Mouse (Mus musculus): ENCODE results near the gene Nuak1.

Nuak1 gene

DNA sequence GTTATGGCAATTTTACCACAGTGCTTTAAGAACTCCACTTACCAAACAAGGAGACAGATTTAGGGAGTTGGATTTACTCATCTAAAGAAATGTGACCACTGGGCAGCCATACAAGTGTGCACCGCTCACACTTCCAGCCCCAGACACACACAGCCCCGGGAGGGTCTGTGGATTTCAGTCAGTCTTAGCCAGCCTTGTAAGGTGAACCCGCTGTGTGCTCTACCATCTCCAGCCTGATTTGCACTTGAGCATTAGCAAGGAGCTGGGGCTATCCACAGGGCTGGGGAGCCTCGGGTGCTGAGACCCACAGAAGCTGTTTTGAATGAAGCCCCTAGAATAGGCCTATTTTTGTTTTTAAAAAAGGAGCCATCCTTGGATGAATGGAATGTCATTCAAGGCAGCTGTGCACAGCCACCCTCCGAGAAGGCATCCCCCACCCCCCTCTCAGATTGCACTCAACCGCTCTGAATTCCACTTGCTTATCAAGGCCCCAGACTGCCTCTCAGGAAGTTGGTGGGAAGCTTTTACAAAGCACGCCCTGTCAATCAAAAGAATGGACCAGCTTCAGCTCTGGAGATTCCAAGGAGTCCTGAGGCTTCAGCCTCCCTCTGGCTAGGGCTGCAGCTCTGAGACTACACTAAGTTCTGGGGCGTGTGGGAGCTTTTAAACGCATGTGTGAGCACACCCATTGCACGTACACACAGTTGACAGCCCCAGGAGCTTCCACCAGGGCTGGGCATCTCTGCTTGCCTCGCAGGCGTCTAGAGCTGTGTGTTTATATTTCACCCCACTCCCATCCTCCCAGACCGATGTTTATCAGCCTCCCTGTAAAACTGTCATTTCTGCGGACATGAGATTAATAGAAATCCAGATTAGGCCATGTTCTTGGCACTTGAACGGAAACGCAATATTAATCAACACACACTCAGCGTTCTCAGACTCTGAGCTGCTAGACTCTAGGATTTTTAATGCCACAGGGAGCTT, 57.2 kb downstream of the Nuak1 start:
- no peak for DNase-seq (ENCODE audit: low read depth, low spot score)

DNA sequence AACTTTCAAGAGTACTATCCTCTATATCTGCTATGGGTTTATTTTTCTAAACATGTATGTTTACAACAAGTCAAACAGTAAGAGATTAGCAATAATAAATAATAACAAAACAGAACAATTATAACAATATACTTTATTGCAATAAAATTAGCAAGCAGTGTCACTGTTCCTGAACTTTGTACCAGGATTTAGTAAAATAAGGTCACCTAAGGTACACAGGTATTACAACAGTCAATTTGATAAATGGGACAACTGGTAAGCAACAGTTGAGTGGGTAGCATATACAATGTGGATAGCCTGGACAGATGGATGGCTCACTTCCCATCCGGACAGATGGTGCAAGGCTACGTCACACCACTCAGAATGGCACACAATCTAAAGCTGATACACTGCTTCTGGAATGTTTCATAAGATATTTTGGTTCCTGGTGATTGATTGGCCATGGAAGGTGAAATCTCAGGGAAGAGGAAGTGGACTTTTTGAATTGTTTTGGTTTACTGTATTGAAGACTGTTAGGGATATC, 59.1 kb downstream of the Nuak1 start:
- DNase-seq (ENCODE audit: low read depth, low spot score), result no peak

DNA sequence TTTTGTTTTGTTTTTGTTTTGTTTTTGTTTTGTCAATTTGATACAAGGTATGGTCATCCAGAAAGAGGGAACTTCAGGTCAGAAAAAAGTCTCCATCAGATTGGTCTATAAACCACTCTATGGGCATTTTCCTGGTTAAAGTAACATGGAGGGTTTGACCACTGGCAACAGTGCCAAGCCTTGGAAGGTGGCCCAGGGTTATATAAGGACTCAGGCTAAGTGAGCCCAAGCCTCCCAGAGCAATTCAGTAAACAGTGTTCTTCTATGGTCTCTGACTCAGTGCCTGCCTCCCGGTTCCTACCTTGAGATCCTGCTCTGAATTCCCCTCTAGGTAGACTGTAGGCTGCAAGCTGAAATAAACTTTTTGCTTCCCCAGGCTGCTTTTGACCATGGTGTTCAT, 61.0 kb downstream of the Nuak1 start:
- DNase-seq (ENCODE audit: low read depth, low spot score), result no peak

DNA sequence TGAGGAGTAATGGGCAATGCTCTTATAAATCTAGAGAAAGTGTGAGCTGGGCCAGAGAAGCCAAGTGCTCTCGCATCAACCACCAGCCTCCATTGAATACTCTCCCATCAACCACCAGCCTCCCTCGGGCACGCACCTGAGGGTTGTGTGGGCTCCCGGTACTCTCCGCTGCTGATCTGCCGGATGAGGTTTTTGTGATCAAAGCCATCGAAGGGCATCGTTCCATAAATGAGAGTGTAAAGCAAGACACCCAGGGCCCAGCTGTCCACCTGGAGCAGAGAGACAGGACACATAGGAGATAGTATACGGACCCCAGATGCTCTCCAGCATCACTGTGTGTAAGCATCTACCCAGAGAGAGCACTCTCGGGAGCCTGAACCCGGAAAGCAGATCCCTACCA, 62.4 kb downstream of the Nuak1 start:
- no peak for DNase-seq (ENCODE audit: low read depth, low spot score)

DNA sequence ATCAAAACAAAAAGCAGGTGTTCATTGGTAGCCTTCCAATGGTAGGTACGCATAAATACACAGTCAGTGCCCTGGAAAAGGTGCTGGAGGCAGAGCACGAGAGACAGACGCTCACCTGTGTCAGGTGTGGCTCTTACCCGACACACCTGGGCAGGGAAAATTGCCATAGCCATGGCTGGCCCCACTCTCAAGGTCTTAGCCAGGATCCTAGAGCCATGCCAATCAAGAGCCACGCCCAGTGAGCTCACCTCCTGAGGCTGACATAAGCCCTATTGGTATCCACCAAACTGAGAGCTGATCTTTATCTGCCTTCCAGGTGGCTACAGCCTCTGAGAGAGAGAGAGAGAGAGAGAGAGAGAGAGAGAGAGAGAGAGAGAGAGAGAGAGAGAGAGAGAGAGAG, 64.1 kb downstream of the Nuak1 start:
- no peak for DNase-seq (ENCODE audit: low read depth, low spot score)

DNA sequence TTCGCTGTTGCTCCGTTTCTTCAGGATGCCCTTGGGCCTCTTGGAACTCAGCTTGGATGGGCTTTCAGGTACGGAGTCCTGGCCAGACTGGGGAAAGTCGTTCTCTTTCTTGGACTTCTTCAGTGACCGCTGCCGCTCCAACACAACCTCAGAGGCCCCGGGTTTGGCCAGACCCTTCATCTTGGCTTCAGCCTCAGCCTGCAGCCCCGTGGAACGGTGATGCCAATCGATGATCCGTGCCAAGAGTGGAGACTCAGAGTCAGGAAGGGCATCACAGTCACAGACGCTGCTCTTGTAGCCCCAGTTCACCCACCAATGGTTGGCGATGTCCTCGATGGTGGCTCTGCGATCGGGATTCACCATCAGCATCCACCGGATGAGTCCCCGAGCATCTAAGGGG, 65.4 kb downstream of the Nuak1 start:
- DNase-seq (ENCODE audit: low read depth, low spot score), result no peak

DNA sequence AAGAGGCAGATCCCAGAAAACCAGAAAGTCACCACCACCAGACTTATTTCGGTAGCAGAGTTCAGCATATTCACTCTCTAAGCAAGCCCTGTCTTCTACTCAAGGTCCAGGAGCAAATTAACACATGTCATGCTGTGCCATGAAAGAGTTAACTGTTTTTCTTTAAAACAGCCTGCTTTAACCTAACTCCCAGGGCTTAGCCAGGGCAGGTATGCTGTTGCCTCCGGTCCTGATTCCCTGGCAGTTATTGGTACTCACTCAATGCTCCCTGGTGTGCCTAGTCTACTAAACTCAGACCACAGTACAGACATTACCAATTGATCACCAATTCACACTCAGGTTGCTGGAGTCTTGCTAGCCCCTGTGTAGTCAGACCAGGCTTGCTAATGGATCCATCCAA, 66.9 kb downstream of the Nuak1 start:
- no peak for DNase-seq (ENCODE audit: low read depth, low spot score)

DNA sequence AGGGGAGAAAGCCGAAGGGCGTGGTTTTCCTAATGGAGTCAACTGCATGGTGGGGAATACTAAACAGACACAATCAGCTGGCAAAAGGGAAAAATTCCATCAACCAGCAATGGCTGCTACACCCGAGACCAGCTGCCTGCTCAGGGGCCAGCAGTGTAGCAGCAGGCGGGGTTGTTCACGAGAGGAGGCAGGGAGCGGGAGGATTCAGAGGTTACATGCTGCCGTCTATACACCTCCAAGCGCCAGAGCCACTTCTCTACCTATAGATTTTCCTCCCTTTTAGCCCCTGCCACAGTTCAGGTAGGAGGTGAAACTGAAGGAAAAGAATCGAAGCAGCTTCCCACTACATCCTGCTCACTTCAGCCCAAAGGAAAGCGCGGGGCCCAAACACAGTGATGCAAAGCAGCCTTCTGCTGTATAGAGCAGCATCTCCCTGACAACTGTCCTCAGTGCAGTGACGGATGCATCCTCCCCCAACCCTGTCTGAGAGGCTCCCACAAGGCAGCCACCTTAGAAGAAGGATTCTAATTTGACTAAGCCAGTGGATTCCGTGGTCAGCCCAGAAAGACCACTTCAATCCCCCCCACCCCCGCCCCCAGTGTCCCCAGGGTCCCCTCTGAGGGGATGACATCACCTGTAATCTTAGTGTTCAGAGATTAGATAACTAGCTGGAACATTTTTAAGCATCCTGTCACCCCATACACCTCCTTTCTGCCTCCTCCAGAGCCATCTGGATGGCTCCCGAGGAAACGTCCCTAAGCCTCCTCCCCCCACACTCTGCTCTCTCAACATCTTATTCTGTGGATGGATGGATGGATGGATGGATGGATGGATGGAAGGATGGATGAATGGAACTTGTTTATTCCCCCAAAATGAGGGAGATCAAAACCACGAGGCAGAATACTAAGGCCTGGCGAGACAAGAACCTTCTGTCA, 68.0 kb downstream of the Nuak1 start:
- DNase-seq (ENCODE audit: low read depth, low spot score), result no peak

DNA sequence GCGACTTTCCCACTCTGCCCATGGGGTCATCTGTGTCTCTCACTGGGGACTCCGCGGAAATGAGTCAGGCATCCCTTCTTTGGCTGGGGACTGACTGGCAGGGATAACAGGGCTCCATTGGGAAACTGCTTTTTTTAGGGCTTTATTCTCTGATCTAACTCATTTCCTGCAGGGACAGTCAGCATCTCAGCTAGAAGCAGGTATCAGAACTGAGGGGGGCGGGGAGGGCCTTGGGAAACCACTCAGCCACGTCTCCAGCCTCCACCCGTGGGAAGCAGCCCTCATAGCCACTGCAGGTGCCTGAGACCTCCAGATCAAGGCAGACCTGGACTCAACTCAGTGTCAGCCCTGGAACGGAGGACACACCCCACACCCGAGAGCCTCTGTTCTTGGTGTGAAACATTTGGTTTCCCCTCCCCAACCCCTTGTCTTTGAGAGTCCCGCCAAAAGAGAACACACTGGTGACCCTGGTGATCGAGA, 68.7 kb downstream of the Nuak1 start:
- DNase-seq (ENCODE audit: low read depth, low spot score), result no peak

DNA sequence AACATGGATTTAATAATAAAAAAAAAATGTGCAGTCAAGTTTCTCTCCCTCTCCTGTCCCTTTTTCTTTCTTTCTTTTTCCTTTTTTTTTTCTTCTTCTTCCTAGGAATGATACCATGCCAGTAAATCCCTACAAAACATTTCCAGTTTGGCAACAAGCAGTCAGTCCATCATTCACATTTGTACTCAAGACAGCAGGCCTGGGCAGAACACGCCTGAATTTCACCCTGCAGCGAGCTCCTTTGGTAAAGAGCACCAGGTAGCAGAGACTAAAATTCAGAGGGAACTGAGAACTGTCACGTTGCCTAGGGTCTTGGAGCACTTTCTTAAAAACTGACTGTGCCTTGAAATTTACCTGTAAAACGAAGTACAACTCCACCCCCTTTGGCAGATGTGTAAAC, 69.2 kb downstream of the Nuak1 start:
- DNase-seq (ENCODE audit: low read depth, low spot score), result no peak

DNA sequence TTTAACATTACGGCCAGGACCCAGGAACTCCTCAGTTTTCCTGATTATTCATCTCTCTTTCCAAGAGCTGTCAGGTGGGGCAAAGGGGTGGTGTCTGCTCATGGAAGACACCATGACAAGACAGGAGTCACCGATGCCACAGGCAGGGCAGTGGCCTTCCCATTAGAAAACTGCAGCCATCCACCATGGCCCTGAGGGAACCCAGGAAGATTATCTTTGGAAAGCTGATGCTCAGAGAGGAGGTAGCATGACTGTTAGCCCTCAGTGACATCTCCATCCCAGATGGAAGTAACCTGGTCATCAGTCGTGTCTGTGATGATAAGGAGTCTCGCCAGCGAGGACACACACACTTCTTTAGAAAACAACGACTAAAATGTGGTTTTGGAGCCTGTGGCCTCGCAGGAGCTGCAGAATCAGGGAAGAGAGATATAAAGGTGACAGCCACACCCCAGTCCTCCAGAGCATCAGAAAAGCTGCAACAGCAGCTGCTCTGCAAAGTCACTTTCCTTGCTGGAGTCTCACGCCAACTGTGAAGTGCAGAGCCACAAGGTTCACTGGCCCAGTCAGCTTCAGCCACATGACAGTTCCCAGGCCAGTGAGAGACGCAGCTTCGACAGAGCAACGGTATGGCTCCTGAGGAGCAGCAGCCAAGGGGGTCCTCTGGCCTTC, 70.6 kb downstream of the Nuak1 start:
- no peak for DNase-seq (ENCODE audit: low read depth, low spot score)

DNA sequence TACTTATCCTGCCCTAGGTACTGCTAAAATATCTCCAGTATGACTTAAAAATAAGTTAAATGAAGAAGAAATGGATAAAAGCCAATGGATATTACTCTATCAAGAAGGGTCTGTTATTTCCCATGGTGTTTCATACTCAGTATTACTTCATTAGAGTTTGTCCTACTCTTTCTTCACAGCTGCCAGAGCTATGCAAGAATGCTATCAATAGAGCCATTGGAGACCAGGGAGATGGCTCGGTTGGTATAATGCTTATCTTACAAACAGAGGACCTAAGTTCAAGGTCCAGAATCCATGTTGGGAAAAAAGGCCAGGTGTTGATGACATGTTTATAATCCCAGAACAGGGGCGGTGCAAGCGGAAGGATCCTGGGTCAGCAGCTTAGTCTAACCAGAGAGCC, 72.2 kb downstream of the Nuak1 start:
- DNase-seq (ENCODE audit: low read depth, low spot score), result no peak

DNA sequence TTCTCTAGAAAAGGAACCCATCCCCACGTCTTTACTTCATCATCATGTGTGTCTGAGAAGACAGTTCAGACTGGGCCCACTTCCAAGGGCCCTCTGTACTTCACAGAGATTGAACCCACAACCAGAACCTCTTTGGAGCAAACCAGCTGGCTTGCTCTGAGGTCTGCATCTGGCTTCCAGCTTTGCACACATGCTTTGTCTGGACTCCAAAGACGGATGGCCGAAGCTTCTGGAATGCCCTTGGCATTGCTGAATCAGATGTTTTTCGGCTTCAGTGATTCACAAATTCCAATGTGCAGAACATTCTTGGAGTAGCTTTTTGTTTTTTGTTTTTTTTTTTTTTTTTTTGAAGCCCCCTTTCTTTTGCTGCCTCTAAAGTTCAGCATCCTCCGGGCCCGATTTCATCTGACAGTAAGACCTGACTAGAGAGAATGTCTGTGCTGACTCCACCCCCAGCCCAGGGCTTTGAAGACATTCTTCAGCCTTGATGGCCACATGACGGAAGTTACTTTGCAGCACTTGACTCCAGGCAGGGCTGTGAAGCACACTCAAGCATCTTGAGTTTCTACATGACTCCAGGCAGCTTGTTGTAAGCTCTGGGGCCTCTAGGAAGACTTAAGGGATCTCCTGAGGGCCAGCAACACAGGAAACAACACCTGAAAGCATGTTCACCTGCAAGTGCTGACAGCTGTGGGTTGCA, 75.1 kb downstream of the Nuak1 start:
- DNase-seq (ENCODE audit: low read depth, low spot score), result no peak

DNA sequence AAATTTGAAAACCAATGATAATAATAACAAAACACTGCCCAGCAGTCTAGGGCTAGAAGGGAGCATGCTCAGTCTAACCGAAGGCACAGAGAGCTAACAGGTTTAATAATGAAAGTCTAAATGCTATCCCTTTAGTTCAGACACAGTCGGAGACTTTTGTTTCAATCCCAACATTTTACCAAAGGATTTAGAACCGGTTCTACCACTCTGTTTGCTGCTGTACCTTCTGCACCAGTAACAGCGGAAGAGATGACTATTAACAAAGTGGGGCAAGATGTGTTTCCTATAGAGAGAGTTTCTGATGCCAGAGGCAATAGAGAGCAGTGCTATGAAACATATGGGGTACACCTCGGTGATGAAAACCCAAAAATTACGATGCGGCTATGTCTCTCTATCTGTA, 76.6 kb downstream of the Nuak1 start:
- no peak for DNase-seq (ENCODE audit: low read depth, low spot score)

DNA sequence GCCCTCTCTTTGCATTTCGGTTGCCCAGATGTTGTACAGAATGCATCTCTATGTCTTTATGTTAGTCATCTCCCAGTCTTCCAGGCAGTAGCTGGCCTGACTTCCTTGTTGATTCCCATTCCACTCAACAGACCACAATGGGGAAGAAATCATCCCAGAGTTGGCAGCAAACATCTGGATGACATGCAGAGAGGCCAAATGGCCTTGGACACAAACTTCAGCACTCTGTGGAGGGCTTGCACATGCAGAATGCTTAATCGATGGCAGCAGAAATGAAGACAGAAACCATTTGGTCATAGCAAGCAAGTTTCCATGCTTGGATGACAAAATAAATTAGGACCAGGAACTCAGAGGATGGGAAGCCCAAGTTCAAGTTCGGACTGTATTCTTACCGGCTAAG, 79.4 kb downstream of the Nuak1 start:
- no peak for DNase-seq (ENCODE audit: low read depth, low spot score)

DNA sequence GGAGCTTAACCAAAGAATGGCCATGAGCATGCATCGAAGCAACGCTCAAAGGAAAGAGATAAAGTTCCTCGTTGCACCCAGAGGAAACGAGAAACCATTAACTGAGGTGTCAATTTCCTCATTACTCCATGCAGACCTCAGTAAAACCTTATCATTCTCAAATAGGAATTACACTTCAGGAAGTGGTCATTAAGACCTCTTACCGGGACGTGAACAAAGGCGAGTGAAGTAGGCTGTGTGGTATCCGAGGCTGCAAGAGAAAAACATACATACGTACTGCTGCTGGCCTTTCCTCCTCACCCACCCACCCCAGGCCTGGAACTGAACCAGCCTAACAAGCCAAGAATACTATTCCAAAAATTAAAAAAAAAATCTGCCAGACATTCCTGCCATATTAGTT, 80.0 kb downstream of the Nuak1 start:
- DNase-seq (ENCODE audit: low read depth, low spot score), result no peak

DNA sequence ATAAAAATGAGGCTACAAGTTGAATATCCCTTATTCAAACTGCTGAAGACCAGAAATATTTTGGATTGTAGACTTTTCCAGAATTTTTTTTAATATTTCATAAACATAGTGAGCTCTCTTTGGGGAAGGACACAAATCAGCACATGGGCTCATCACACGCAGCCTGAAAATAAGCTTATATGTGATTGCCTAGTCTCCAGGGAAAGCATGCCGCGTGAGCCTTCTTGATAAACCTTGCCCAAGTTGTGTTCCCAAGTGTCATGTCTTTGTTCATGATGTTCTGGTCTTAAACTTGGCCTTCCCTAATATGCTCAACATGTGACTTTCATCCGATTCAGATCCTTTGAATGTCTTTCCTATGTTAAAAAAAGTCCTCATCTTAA, 81.7 kb downstream of the Nuak1 start:
- no peak for DNase-seq (ENCODE audit: low read depth, low spot score)

DNA sequence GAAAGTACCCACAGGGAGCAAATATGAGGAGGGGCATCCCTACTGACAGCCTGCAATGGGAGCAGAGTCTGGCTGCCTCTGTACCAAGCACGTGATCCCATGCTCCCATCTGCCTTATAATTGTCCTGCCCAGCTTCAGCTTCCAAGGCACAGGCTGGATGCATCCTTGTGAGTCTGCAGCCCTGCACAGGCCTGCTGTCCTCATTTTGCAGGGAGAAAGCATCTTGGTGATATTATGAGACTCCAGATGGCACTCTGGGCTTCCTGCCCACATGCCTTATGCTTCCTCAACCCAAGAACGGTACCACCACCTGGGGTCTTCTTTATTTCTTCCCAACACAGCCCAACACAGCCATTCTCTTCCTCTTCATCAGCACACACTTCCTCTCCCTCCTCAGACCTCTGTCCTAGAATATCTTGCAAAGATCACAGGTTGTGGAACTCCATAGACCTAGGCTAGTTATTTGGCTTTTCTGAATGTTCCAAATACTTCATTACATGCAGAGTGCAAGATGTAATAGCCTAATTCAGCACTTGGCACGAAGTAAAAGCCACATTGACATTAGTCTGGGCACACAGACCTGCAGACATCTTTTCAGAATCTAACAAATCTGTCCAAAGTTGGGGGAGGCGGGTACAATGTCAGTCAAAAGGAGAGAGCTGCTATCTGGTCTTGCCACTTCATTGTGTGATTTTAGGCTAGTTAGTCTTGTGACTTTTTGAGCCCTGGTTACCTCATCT, 82.2 kb downstream of the Nuak1 start:
- DNase-seq (ENCODE audit: low read depth, low spot score), result no peak

DNA sequence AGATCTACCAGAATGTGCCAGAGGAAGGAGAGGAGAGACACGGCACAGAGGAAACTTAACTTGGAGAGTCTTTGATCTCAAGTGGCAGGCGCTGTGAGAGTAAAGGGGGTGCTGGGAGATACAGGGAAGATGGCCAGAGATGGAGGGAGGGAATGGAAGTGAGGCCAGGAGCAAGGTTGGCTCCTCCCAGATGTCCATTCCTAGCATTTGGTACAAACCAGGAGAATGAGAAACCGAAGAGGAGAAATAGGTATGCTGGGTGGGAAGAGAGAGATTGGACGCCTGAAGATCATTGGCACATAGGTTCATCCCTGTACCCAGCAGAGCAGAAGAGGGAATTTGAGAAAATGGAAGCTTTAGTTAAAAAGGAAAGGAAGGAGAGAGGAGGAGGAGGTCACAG, 82.8 kb downstream of the Nuak1 start:
- DNase-seq (ENCODE audit: low read depth, low spot score), result no peak

DNA sequence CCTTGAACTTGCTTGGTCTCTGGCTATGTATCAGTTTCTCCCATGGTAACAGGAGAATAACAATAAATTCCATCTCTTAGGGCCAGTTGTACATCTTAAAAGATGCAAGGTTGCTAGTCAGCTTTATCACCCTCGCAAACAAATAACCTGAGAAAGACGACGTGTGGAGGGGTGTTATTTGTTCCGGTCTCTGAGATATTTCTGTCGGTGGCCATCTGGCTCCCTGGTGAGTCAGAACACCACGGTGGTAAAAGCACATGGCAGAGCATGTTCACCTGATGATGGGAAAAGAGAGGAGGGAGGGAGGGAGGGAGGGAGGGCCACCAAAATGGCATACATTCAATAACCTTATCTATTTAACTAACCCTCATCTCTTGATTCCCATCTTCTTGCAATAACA, 86.1 kb downstream of the Nuak1 start:
- no peak for DNase-seq (ENCODE audit: low read depth, low spot score)
